Mouse (Mus musculus) MEL (cell line): ENCODE results near the gene Angptl8. TPM values are rescaled to one million over a fixed set of nuclear protein-coding genes. Genes with fewer than 3 reads are reported as not detected.

Experiments used
- DNase-seq: peaks from one replicate; pipeline ENCODE4 v3.0.0; 2011; ENCODE audit warnings: low read depth, low spot score
- H3K27ac ChIP-seq: 2 replicates; pipeline ENCODE4 v1.5.1; 2012; ENCODE audit warnings: low read depth, mild to moderate bottlenecking, control low read depth, low read length, moderate library complexity; ENCODE audit not compliant: control insufficient read depth
- H3K27me3 ChIP-seq, 2 experiments: fragments of 150-350 bp in 1 of 2; sonication (generic) in 1 of 2; 2 replicates each; pipeline ENCODE4 v1.6.1; 2012; ENCODE audit warnings: low read length in 2 of 2, mild to moderate bottlenecking in 2 of 2, improper control_type of control experiment in 1 of 2, moderate library complexity in 1 of 2; ENCODE audit not compliant: insufficient read depth in 2 of 2, control insufficient read depth in 1 of 2
- H3K36me3 ChIP-seq, 2 experiments: 2 replicates each; pipeline ENCODE4 v1.6.1; 2012 to 2014; ENCODE audit warnings: low read length in 2 of 2, improper control_type of control experiment in 1 of 2, inconsistent platforms in 1 of 2, mild to moderate bottlenecking in 1 of 2; ENCODE audit not compliant: insufficient read depth in 2 of 2, control insufficient read depth in 1 of 2
- H3K4me1 ChIP-seq, 2 experiments: fragments of 150-350 bp in 1 of 2; sonication (generic) in 1 of 2; 2 replicates each; pipeline ENCODE4 v1.6.1; 2012; ENCODE audit warnings: low read length in 2 of 2, improper control_type of control experiment in 1 of 2, mild to moderate bottlenecking in 1 of 2; ENCODE audit not compliant: insufficient read depth in 2 of 2, control insufficient read depth in 1 of 2
- H3K4me3 ChIP-seq, 2 experiments: fragments of 150-350 bp in 1 of 2; sonication (generic) in 1 of 2; 2 replicates each; pipeline ENCODE4 v1.5.1; 2012; ENCODE audit warnings: low read depth in 2 of 2, low read length in 2 of 2, mild to moderate bottlenecking in 2 of 2, moderate library complexity in 2 of 2, control low read depth in 1 of 2, improper control_type of control experiment in 1 of 2; ENCODE audit not compliant: control insufficient read depth in 1 of 2, insufficient read depth in 1 of 2
- H3K79me2 ChIP-seq: 2 replicates; pipeline ENCODE4 v1.6.1; 2012; ENCODE audit warnings: mild to moderate bottlenecking, low read length, moderate library complexity; ENCODE audit not compliant: control insufficient read depth, poor library complexity, insufficient read depth
- H3K9ac ChIP-seq: 2 replicates; pipeline ENCODE4 v1.6.1; 2012; ENCODE audit warnings: low read depth, mild to moderate bottlenecking, control low read depth, low read length, moderate library complexity; ENCODE audit not compliant: control insufficient read depth, poor library complexity, severe bottlenecking
- H3K9me3 ChIP-seq: fragments of 150-350 bp; sonication (generic); replicated peaks from 2 replicates; pipeline ENCODE4 v1.6.1; 2012; ENCODE audit warnings: mild to moderate bottlenecking, low read length, improper control_type of control experiment, moderate library complexity; ENCODE audit not compliant: insufficient read depth
- BHLHE40 ChIP-seq: IDR thresholded peaks from 2 replicates; pipeline ENCODE4 v1.6.1; 2012; ENCODE audit warnings: low read depth, mild to moderate bottlenecking, inconsistent platforms, low read length, improper control_type of control experiment, borderline replicate concordance
- CHD1 ChIP-seq: IDR thresholded peaks from 2 replicates; pipeline ENCODE4 v1.6.1; 2012; ENCODE audit warnings: low read depth, mild to moderate bottlenecking, inconsistent platforms, low read length, improper control_type of control experiment
- E2F4 ChIP-seq: IDR thresholded peaks from 2 replicates; pipeline ENCODE4 v1.6.1; 2011; ENCODE audit warnings: low read depth, low read length, improper control_type of control experiment, borderline replicate concordance
- ELF1 ChIP-seq: IDR thresholded peaks from 2 replicates; pipeline ENCODE4 v1.6.1; 2014; ENCODE audit warnings: low read depth, mild to moderate bottlenecking, inconsistent platforms, low read length, improper control_type of control experiment, moderate library complexity
- EP300 ChIP-seq, 2 experiments: IDR thresholded peaks; 2 replicates each; pipeline ENCODE4 v1.6.1; 2011; ENCODE audit warnings: improper control_type of control experiment in 2 of 2, low read length in 2 of 2, low read depth in 1 of 2, mild to moderate bottlenecking in 1 of 2
- ETS1 ChIP-seq: IDR thresholded peaks from 2 replicates; pipeline ENCODE4 v1.6.1; 2012; ENCODE audit warnings: low read depth, mild to moderate bottlenecking, inconsistent platforms, low read length, improper control_type of control experiment, moderate library complexity
- GATA1 ChIP-seq: IDR thresholded peaks from 2 replicates; pipeline ENCODE4 v1.6.1; 2011; ENCODE audit warnings: low read depth, low read length, improper control_type of control experiment
- JUND ChIP-seq: IDR thresholded peaks from 2 replicates; pipeline ENCODE4 v1.6.1; 2011; ENCODE audit warnings: low read depth, mild to moderate bottlenecking, improper control_type of control experiment, low read length
- KAT2A ChIP-seq: conservative IDR thresholded peaks from 2 replicates; pipeline ENCODE4 v1.6.1; 2012; ENCODE audit warnings: low read depth, low read length, improper control_type of control experiment, inconsistent platforms
- MAZ ChIP-seq: IDR thresholded peaks from 2 replicates; pipeline ENCODE4 v1.6.1; 2012; ENCODE audit warnings: low read depth, mild to moderate bottlenecking, inconsistent platforms, low read length, improper control_type of control experiment
- NELFE ChIP-seq: IDR thresholded peaks from 2 replicates; pipeline ENCODE4 v1.6.1; 2011; ENCODE audit warnings: low read depth, low read length, improper control_type of control experiment
- POLR2AphosphoS2 ChIP-seq: IDR thresholded peaks from 2 replicates; pipeline ENCODE4 v1.6.1; 2011; ENCODE audit warnings: low read length, improper control_type of control experiment
- POLR2AphosphoS5 ChIP-seq: IDR thresholded peaks from 2 replicates; pipeline ENCODE4 v1.6.1; 2012; ENCODE audit warnings: low read depth, borderline replicate concordance, mild to moderate bottlenecking, inconsistent platforms, low read length, moderate library complexity, mixed read lengths
- RCOR1 ChIP-seq: IDR thresholded peaks from 2 replicates; pipeline ENCODE4 v1.6.1; 2012; ENCODE audit warnings: low read depth, mild to moderate bottlenecking, inconsistent platforms, low read length, improper control_type of control experiment
- SMC3 ChIP-seq: IDR thresholded peaks from 2 replicates; pipeline ENCODE4 v1.6.1; 2011; ENCODE audit warnings: low read depth, low read length, improper control_type of control experiment
- TBP ChIP-seq: IDR thresholded peaks from 2 replicates; pipeline ENCODE4 v1.8.0; 2011; ENCODE audit warnings: low read depth, low read length, improper control_type of control experiment
- UBTF ChIP-seq: IDR thresholded peaks from 2 replicates; pipeline ENCODE4 v1.6.1; 2012; ENCODE audit warnings: low read depth, mild to moderate bottlenecking, inconsistent platforms, low read length, improper control_type of control experiment, moderate library complexity, borderline replicate concordance; ENCODE audit not compliant: insufficient read depth
- ZC3H11A ChIP-seq: IDR thresholded peaks from 2 replicates; pipeline ENCODE4 v1.6.1; 2012; ENCODE audit warnings: low read depth, mild to moderate bottlenecking, inconsistent platforms, low read length, improper control_type of control experiment
- ZMIZ1 ChIP-seq: IDR thresholded peaks from 2 replicates; pipeline ENCODE4 v1.6.1; 2012; ENCODE audit warnings: low read depth, mild to moderate bottlenecking, inconsistent platforms, low read length, improper control_type of control experiment, moderate library complexity
- ZNF384 ChIP-seq: IDR thresholded peaks from 2 replicates; pipeline ENCODE4 v1.6.1; 2012; ENCODE audit warnings: low read depth, mild to moderate bottlenecking, inconsistent platforms, low read length, improper control_type of control experiment
- polyA plus RNA-seq, 2 experiments: library from polyadenylated mRNA; stranded (reverse) in 1 of 2; unstranded in 1 of 2; fragments of >175 nt in 1 of 2; fragments of >200 nt in 1 of 2; gene quantifications; 2 replicates each; pipeline versions ENCODE4 v1.2.1 to v1.2.4; 2012; ENCODE audit warnings: low replicate concordance in 2 of 2, low read depth in 1 of 2; ENCODE audit not compliant: insufficient read length in 2 of 2, insufficient read depth in 1 of 2, missing spikeins in 1 of 2
- total RNA-seq: library from RNA; depleted of rRNA; stranded (reverse); fragments of 300-350 nt; gene quantifications from 2 replicates; pipeline ENCODE4 v1.2.3, GENCODE M21; 2012

Angptl8 gene
- total and polyA plus RNA-seq, 3 experiments: 0.25 TPM; not detected in 2

DNA sequence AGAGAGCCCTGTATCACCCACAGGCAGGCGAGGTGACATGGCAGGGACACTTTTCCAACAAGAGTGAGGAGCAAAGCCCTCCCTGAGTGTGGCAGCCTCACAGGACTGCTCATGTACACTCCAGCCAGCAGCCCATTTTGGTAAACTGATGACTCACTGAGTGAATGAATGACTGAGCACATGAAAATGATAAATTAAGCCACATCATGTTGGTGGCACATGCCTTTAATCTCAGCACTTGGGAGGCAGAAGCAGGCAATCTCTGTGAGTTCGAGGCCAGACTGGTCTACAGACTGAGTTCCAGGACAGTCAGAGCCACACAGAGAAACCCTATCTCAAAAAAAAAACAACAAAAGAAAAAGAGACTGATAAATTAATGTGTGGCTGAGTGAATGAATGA is 22.2 kb downstream of the Angptl8 start:
- Histone ChIP-seq H3K27ac (no peak overlapping the region), H3K27me3 (peaks cover 3 to 8% of the 10 kb centered on the region in 2 experiments), H3K4me3 (no peak overlapping the region), H3K9ac (no peak overlapping the region)
- TF ChIP-seq JUND (no peak), TBP (peak; percentile 92)
- TF ChIP-seq, all 39 proteins: peak for 1
- no peaks in the 10 kb centered on the region for H3K79me2 ChIP-seq
- 0 out of 2 replicates have a peak, but pooled peaks cover 2% of the 10 kb centered on the region for H3K9me3 ChIP-seq
- no peaks in the 10 kb centered on the region for H3K36me3 ChIP-seq
- no peaks in the 10 kb centered on the region for H3K4me1 ChIP-seq
- peak; percentile 40 for DNase-seq

DNA sequence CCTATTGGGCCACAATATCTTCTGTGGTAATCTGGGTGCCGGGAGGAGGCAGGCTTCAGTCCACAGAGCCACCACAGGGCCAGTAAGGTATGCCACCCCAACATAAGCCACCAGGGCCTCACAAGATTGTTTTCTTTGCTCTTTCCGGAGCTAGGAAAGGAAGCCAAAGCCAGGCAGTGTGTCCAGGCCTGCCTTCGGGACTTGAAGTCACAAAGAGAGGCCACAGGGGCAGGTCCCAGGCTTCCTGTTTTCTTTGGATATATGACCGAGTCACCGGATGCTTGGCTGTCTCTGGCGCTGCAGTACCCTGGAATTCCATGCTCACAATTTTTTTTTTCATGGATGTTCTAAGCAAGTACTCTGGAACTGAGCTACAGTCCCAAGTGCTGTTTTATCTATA is 22.8 kb downstream of the Angptl8 start:
- Histone ChIP-seq H3K36me3 (no peaks in the 10 kb centered on the region), H3K79me2 (no peaks in the 10 kb centered on the region), H3K27ac (no peak overlapping the region), H3K27me3 (peaks cover 5 to 8% of the 10 kb centered on the region in 2 experiments), H3K9ac (no peak overlapping the region), H3K4me3 (no peak overlapping the region), H3K4me1 (no peaks in the 10 kb centered on the region), H3K9me3 (0 out of 2 replicates have a peak, but pooled peaks cover 2% of the 10 kb centered on the region)
- DNase-seq: no peak
- TF ChIP-seq MAZ (no peak), ZNF384 (no peak), BHLHE40 (no peak), NELFE (no peak), ZC3H11A (no peak), EP300 (IDR thresholded peaks at IDR 0.05; ENCODE audit: low read depth in 1 of 2, low read length in 2 of 2) (no peak), TBP (no peak), POLR2AphosphoS5 (no peak), ZMIZ1 (no peak), RCOR1 (no peak), KAT2A (no peak), UBTF (no peak), SMC3 (no peak), POLR2AphosphoS2 (no peak), ELF1 (no peak), JUND (no peak), E2F4 (no peak), ETS1 (no peak), GATA1 (no peak), CHD1 (no peak)
